Mouse (Mus musculus) ES-Bruce4 (cell line): ENCODE results near the gene Ear14. TPM values are rescaled to one million over a fixed set of nuclear protein-coding genes. Genes with fewer than 3 reads are reported as not detected.
"Not testable (repeated sequence)": the region's sequence is repeated elsewhere in the genome, so short reads cannot be mapped to it uniquely, and the experiment has no call there.

Experiments
- H3K27ac ChIP-seq: 2 replicates; pipeline ENCODE4 v1.5.1; 2012; ENCODE audit warnings: low read length, inconsistent platforms; ENCODE audit not compliant: insufficient read depth
- H3K27me3 ChIP-seq: 2 replicates; pipeline ENCODE4 v1.6.1; 2012; ENCODE audit warnings: mild to moderate bottlenecking, low read length, inconsistent platforms; ENCODE audit not compliant: control insufficient read depth, poor library complexity, insufficient read depth, severe bottlenecking
- H3K36me3 ChIP-seq: 2 replicates; pipeline ENCODE4 v1.6.1; 2012; ENCODE audit warnings: inconsistent platforms, mild to moderate bottlenecking, low read length, moderate library complexity; ENCODE audit not compliant: control insufficient read depth, poor library complexity, insufficient read depth, severe bottlenecking
- H3K4me1 ChIP-seq: one replicate; pipeline ENCODE4 v1.8.1; 2011; ENCODE audit warnings: low read length; ENCODE audit not compliant: control insufficient read depth, insufficient read depth
- H3K4me3 ChIP-seq: 2 replicates; pipeline ENCODE4 v1.5.1; 2011; ENCODE audit warnings: low read depth, mild to moderate bottlenecking, low read length
- H3K9ac ChIP-seq: 2 replicates; pipeline ENCODE4 v1.6.1; 2012; ENCODE audit warnings: low read depth, mild to moderate bottlenecking, inconsistent platforms; ENCODE audit not compliant: poor library complexity, severe bottlenecking
- H3K9me3 ChIP-seq: replicated peaks from 2 replicates; pipeline ENCODE4 v1.6.1; 2012; ENCODE audit warnings: mild to moderate bottlenecking, low read length, inconsistent platforms; ENCODE audit not compliant: control insufficient read depth, poor library complexity, insufficient read depth, severe bottlenecking
- CTCF ChIP-seq: IDR thresholded peaks from one replicate; pipeline ENCODE4 v1.8.1; 2011; ENCODE audit warnings: low read depth, low read length
- EP300 ChIP-seq: IDR thresholded peaks from 2 replicates; pipeline ENCODE4 v1.6.1; 2011; ENCODE audit warnings: low read depth, low read length; ENCODE audit not compliant: insufficient read depth
- POLR2A ChIP-seq: IDR thresholded peaks from one replicate; pipeline ENCODE4 v1.8.1; 2011; ENCODE audit warnings: low read length; ENCODE audit not compliant: insufficient read depth
- polyA plus RNA-seq: library from polyadenylated mRNA; stranded (reverse); fragments of >200 nt; gene quantifications from 2 replicates; pipeline ENCODE4 v1.2.4, GENCODE M21; 2011; ENCODE audit warnings: low read depth; ENCODE audit not compliant: missing spikeins, insufficient read depth, insufficient read length

Ear14 gene
- polyA plus RNA-seq, 1 experiment, result not detected

- H3K9ac ChIP-seq, result no peak overlapping the region
- peaks cover 4% of the 10 kb centered on the region; the same call in 1 of the 2 replicates for H3K9me3 ChIP-seq
- no peaks in the 10 kb centered on the region for H3K4me1 ChIP-seq
- no peak overlapping the region for H3K4me3 ChIP-seq
- H3K27me3 ChIP-seq, result no peaks in the 10 kb centered on the region
- TF ChIP-seq CTCF, result no peak
- TF ChIP-seq EP300, result no peak
- TF ChIP-seq POLR2A, result no peak
- H3K36me3 ChIP-seq, result no peaks in the 10 kb centered on the region
- no peak overlapping the region for H3K27ac ChIP-seq
Observed at GRCm38 (mm10) chr14:51195681-51196080, 7.5 kb upstream of the Ear14 start.

DNA sequence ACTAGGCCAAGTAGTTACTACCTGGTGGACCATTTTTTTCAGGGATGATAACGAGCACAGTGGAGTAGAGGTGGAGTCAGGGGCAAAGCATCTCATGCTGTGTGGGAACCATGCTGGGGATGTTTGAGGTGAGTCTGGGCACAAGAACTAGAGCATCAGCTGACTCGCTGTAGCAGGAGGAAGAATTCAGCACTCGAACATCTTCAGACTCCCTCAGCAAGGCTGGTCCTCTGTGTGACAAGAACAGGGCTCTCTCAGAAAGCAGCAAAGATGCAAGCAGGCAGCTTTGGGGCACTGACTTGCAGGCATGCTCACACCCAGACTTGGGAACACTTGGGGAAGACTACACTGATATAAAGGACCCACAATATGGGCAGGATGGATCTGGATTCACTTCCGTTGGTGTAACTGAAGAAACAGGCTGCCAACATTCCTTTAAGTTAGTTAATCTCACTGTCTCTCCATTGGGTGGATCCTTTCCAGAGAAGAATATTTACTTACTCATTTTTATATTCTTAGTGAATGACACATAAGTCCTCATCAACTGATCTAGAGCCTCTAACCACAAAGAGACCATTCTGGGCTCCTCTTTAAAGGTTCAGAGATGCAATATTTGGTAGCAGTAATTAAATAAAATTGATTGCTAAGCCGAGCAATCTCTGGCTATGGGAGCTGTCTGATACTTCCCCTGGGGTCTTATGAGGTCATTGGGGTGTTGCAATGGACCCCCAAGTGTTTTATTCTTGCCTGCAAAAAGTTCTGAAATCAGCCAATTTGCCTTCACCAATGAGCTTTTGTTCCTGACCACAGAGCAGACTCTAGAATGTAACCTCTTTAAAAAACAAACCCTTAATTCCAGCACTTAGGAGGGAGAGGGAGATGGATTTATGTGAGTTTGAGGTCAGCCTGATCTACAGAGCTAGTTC is 3.8 kb upstream of the Ear14 start, which contains the start of gene Ang2:
Ang2 (minus strand) TSS at position 51 of the 926 bp plus-strand sequence.
- no peak within 1 kb of the TSS for H3K9ac ChIP-seq
- no peaks in the 10 kb centered on the region for H3K4me1 ChIP-seq
- no peaks in the 10 kb centered on the region for H3K27me3 ChIP-seq
- TF ChIP-seq EP300 (no peak), POLR2A (no peak), CTCF (no peak)
- peaks cover 4% of the 10 kb centered on the region; the same call in 1 of the 2 replicates for H3K9me3 ChIP-seq
- no peak within 1 kb of the TSS for H3K27ac ChIP-seq
- H3K4me3 ChIP-seq, result no peak within 1 kb of the TSS
- H3K36me3 ChIP-seq, result no peaks in the 10 kb centered on the region

- Histone ChIP-seq H3K27me3 (no peaks in the 10 kb centered on the region), H3K9ac (no peak overlapping the region), H3K36me3 (no peaks in the 10 kb centered on the region), H3K9me3 (peaks cover 4% of the 10 kb centered on the region; the same call in 1 of the 2 replicates), H3K4me1 (no peaks in the 10 kb centered on the region), H3K4me3 (no peak overlapping the region), H3K27ac (no peak overlapping the region)
- no peak for TF ChIP-seq CTCF
- no peak for TF ChIP-seq EP300
- TF ChIP-seq POLR2A, result no peak
Observed at GRCm38 (mm10) chr14:51200054-51200453, 3.1 kb upstream of the Ear14 start.

GRCm38 (mm10) chr14:51200466-51200865 is 2.7 kb upstream of the Ear14 start:
- no peaks in the 10 kb centered on the region for H3K36me3 ChIP-seq
- H3K9me3 ChIP-seq, result peaks cover 4% of the 10 kb centered on the region; the same call in 1 of the 2 replicates
- H3K4me3 ChIP-seq, result no peak overlapping the region
- no peaks in the 10 kb centered on the region for H3K27me3 ChIP-seq
- H3K4me1 ChIP-seq, result no peaks in the 10 kb centered on the region
- no peak overlapping the region for H3K9ac ChIP-seq
- no peak overlapping the region for H3K27ac ChIP-seq
- TF ChIP-seq EP300 (no peak), POLR2A (no peak), CTCF (no peak)

- H3K9me3 ChIP-seq, H3K4me1 ChIP-seq: not testable (repeated sequence)
Observed at GRCm38 (mm10) chr14:51220075-51220474, 16.9 kb downstream of the Ear14 start.

GRCm38 (mm10) chr14:51229657-51230056 is 26.5 kb downstream of the Ear14 start:
- not testable (repeated sequence) for H3K27ac ChIP-seq, H3K36me3 ChIP-seq, H3K4me1 ChIP-seq, H3K9ac ChIP-seq, H3K4me3 ChIP-seq, H3K9me3 ChIP-seq, H3K27me3 ChIP-seq

More at GRCm38 (mm10) chr14:51220075-51220474, 16.9 kb downstream of the Ear14 start:
- H3K27ac ChIP-seq, H3K9ac ChIP-seq, H3K36me3 ChIP-seq, H3K4me3 ChIP-seq, H3K27me3 ChIP-seq: not testable (repeated sequence)

- H3K36me3 ChIP-seq, H3K4me3 ChIP-seq, H3K9me3 ChIP-seq: not testable (repeated sequence)
Observed at GRCm38 (mm10) chr14:51237488-51237887, 34.3 kb downstream of the Ear14 start.

More at GRCm38 (mm10) chr14:51237488-51237887, 34.3 kb downstream of the Ear14 start:
- not testable (repeated sequence) for H3K27me3 ChIP-seq, H3K4me1 ChIP-seq, H3K27ac ChIP-seq, H3K9ac ChIP-seq
